Mouse (Mus musculus): ENCODE measurements around the gene Astn2. TPM values are rescaled to one million over a fixed set of nuclear protein-coding genes. Genes with fewer than 3 reads are reported as not detected.
"Not testable (repeated sequence)": the region's sequence is repeated elsewhere in the genome, so short reads cannot be mapped to it uniquely, and the experiment has no call there.

Gene Astn2
- polyA plus RNA-seq, 1 experiment, result 1.1 TPM

DNA sequence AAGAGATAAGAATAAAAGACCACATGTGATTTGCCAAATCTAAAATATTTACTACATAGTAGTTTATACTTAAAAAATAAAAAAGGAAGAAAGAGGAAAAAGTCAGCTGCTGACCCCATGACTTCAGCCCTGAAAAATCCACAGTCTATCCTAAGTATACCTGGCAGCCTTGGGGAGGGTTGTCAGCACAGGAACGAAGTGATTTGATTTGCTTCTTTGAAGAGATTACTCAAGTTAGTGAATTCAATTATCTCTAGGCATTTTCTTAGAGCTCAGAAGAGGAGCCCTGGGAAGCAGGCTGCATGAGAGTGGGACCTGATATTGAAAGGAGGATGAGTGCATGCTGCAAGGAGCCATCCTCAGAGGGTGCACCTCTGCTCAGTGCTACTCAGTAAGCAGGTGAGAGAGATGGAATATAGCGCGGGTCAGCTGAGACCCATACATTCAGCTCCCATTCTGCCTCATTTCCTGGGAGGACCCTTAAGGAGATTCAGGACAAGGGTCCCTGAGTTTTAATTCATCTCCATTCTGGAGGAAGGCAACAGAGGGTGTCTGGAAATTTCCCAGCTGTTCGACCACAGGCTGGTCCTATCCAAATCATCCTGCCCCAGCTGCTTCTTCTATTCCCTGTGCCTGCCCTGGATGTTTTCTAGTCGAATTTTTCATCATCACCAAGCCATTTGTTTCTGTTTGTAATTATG, 646.1 kb downstream of the Astn2 start:
- DNase-seq (ENCODE audit: low read depth), result no peak

DNA sequence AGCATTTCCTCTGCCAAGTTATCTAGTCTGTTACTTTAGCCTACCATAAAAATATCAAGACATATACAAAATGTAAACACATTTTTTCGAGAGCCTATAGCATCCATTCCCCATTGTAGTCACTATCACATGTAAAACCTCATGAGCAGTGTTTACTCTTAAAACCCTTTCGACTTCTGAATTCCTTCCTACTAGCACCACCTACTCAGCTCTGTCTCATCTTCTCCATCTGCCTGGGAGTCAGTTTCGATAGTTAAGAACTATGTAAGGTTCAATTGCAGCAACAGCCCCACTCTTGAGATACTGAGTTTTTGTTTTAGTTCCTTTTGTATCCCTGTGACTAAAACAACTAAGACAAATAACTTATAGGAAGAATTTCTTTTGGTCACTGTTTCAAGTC, 651.5 kb downstream of the Astn2 start:
- no peak for DNase-seq (ENCODE audit: low read depth)

DNA sequence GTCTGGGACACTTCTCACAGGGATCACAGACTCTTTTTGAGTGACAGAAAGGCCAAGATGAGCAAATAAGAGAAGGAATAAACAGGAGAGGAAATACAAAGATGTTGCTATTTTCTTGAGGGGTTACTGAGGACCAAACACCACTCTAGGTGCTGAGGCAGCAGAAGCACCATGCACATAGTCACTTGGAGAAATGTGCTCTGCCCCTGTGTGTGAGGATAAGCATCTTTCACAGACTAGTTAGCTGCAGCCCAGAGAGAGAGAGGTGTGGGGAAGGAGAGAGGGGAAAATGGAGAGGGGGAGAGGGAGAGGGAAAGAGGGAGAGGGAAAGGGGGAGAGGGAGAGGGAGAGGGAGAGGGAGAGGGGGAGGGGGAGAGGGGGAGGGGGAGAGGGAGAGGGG, 659.6 kb downstream of the Astn2 start:
- no peak for DNase-seq (ENCODE audit: low read depth)

DNA sequence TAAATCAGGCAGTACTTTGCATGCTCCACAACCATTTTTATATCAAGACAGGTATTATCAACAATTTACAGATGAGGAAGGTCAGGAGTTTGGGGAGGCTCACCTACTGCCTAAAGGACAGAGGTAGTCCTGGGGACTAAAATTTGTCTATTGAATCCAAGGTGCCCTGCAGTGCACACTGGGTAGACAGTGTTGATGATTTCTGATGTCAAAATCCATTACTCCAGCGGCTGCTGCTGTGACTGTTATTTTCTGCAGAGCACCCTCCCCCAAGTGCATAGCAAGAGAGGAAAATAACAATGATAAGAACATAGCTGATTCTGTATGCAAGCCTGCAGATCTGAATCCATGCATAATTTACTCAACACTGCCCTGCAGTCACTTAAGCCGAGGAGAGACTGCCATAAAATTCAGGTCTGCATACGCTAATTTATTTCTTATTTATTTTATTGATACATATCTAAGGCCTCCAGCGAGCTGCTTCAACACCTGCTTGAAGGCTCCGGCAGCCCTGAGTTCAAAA, 660.3 kb downstream of the Astn2 start:
- DNase-seq (ENCODE audit: low read depth), result no peak

DNA sequence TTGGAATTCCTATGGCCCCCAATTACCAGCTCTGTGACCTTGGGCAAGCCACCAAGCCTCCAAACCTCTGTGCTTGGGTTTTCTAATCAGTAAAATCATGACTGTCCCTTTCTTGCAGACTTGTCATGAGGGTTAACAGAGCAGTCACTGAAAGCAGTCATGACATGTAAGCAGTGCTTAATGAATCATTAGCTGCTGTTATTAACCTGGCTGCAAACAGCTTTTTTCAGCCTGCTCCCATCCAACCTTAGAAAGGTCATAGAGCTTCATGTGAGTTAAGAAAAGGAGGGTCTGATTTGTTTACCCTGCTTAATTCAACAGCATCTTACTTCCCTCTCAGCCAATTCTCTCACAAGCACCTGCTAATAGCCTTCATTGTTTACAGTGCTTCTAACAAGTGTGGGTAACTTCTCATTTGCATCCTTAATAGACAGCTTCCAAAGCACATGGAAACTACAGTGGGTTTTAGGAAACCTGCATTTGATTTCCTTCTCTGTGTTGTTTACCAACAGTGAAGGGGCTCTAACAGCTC, 661.2 kb downstream of the Astn2 start:
- DNase-seq (ENCODE audit: low read depth), result no peak

DNA sequence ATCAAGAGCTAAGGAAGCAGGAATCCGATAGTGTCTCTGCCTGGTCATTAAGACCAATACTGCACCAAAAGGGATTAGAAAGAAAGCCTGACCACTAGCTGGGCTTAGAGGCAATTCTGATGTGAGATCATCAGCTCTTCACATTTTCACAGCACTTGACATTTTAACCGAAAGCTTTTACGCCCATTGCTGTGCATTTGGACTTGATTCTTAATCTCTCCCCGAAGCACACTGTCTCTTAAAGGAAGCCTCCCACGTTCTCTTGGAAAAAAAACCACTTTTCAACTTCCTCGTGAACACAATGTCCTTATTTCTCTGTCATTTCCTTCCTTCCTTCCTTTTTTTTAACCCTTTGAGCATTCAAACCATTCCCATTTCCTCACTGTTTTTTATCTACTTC, 680.0 kb downstream of the Astn2 start:
- DNase-seq (ENCODE audit: low read depth), result no peak

DNA sequence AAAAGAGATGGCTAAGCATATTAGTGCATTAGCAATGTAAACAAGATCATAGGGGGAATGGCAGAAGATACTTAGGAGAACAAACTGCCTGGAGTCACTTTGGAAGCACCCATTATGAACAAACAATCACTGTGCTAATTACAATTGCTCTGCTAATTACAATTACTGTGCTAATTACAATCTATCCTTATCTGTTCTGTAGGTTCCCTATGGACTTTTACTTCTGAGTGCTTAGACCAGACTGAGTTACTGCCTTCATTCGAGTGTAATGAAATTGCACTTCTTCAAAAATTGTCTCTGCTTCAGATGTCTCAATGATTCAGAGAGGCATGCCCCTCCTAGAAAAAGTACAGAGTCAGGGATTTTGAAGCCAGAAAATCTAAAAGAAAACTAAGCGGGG, 684.8 kb downstream of the Astn2 start:
- no peak for DNase-seq (ENCODE audit: low read depth)

DNA sequence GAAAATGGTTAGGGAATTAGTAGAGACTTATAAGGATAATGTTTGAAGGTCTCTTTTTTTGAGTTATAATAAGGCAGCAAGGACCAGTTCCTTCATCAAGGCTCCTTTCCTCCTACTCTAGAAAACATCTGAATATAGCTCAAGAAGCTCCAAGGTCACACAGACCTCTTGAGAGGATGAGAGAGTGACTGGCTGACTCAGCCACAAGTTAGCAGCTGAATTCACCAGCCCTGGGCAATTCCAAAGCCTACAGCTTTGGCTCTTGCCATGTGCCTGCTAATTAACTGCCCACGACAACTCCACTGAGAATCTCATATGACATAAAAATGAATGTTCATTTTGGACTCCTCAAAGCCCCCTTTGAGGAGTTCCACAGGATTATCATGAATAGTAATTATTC, 686.5 kb downstream of the Astn2 start:
- DNase-seq (ENCODE audit: low read depth), result no peak

DNA sequence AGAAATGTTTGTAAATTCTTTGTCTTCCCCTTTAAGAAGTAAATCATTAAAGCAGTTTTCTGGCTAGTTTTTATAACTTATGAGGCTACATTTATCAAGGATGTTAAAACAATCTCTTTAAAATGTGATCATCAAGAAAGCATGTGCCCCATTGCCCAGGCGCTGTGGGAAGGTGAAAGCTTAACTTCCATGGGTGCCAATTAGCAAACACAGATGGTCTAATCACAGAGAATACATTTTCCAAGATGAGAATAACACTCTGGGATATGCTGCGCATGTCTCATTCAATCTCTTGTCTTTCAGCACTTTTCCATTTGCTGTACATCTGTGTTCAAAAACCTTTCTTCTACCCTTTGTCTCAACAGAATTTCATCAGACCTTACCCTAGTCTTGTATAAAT, 688.3 kb downstream of the Astn2 start:
- DNase-seq (ENCODE audit: low read depth), result no peak

DNA sequence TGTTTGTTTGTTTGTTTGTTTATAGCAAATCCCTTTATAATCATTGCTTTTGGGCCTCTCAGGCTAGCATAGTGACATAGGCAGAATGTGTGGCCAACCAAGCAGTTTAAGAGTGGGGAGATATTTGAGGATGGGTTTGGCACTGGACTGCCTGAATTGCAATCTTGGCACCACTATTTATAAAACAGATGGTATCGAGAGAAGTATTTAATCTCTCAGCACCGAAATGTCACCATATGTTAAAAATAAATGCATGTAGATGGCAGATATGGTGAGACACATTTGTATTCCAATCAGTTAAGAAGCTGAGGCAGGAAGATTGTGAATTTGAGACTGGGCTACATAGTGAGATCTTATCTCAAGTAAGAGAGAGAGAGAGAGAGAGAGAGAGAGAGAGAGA, 692.7 kb downstream of the Astn2 start:
- no peak for DNase-seq (ENCODE audit: low read depth)

DNA sequence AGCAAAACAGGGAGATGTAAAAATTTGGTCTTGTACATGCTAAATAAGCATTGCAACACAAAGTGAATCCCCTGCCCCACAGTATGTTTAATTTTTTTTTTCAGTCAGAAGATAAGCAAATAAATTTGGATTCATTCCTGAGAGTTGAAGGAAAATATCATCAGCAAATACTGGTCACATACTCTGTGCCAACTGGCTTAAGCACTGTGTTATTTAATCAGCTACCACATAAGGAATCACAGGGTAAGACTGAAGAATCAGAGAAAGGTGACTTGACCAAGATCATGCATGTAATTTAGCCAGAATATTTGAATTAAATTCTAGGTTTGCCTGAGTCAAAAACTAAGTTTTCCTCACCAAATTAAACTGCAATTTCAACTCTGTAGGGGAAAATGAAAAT, 693.8 kb downstream of the Astn2 start:
- DNase-seq (ENCODE audit: low read depth), result no peak

DNA sequence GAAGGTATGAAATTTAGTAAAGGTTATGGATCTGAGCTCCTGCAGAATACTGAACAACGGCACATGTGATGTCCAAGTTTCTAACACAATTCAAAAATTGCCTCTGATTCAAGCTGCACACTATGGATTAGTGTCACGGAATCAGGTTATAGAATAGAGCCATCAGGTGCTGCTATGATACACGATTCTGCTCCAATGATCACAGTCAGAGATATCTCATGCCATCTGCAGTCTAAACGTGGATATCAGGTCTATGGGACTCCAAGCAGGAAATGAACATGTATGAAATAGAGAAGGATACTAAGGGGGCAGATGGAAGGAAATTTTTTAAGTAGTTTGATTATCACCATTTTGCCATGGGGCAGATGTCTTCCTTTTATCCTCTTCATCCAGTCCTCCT, 702.6 kb downstream of the Astn2 start:
- no peak for DNase-seq (ENCODE audit: low read depth)

DNA sequence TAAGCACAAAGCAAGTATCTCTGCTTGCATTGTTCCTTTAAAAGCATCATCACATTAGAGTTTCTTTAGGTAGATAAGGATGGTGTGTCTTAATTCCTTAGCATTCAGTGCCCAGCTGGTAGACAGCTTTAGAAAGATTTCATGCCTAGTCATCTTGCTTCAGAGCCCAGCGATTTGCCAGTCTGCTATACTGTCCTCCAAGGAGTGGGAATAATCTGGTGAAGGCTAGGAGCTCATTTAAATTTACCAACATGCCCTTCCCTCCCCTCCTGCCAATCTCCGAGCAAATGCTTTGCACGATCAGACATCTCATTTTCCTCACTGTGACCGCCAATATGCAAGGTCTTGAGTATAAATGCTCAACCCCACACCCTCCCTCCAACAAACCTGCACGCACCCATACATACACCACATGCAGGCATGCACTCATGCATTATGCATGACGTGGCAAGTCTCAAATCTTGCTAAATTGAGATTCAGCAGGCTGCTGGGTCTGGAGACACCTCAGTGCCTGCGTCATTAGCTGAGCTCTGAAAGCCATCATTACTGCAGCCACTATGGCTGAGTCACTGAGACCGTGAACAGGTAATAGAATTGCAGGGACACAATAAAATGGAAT, 704.6 kb downstream of the Astn2 start:
- no peak for DNase-seq (ENCODE audit: low read depth)

DNA sequence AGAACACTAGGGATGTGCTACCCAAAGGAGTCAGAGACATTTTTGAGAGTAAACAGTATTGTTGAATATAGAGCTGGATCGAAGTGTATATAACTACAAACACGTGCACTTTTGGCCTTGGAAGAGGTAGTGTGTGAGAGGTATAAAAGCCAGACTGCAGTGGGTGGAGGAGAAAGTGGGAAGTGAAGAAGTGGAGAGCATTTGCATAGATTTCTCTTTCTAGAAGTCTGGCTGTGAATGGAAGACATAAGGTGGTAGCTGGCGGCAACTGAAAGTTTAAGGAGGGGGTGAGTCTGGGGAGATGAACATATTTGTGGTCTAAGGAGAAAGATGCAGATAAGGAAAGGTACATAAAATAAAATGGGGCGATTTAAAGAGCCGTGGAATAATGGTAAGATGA, 709.2 kb downstream of the Astn2 start:
- DNase-seq (ENCODE audit: low read depth), result no peak

DNA sequence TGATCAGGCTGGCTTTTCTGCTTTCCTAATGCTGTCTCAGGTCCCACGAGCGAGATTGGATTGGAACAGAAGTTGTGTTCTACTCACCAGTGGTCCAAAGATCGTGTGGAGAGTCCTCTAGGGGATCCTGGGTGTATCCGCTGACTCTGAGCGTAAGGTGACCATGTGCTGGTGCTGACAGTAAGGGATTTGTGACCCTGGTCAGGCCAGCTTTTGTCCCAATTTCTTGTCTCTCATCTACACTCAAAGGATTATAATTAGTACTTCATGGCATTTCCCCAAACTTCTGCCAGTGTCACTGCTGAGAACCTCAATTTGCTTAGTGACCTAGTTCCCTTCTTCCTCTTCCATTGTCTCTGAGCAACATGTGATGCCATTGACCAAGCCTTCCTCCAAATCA, 710.4 kb downstream of the Astn2 start:
- DNase-seq (ENCODE audit: low read depth), result no peak

DNA sequence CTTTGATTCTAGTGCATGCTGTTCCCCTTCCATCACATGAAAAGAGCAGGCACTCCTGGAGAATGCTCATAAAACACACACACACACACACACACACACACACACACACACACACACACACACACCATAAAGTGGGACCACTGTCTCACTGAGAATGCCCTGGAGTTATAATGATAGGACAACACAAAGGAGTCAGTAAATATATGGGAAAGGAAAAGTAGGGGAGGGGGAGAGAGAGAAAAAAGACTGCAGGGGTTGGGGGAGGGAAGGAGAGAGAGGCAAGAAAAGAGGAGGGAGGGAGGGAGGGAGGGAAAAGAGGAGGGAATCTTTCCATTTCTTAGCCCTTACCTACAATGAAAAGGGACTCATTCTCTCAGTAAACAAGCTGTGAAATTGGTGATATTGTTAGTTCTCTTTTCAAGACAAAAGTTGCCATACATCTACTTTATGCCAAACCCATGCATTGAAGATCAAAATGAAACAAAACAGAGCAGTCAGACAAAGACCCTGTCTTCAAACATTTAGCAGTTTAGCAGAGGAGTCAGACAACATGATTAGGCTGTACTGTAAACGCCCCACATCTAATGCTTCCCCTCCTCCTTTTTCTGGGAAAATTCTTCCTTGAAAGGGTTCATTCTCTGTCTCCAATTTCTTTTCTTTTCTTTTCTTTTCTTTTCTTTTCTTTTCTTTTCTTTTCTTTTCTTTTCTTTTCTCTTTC, 717.2 kb downstream of the Astn2 start:
- DNase-seq (ENCODE audit: low read depth), result no peak

DNA sequence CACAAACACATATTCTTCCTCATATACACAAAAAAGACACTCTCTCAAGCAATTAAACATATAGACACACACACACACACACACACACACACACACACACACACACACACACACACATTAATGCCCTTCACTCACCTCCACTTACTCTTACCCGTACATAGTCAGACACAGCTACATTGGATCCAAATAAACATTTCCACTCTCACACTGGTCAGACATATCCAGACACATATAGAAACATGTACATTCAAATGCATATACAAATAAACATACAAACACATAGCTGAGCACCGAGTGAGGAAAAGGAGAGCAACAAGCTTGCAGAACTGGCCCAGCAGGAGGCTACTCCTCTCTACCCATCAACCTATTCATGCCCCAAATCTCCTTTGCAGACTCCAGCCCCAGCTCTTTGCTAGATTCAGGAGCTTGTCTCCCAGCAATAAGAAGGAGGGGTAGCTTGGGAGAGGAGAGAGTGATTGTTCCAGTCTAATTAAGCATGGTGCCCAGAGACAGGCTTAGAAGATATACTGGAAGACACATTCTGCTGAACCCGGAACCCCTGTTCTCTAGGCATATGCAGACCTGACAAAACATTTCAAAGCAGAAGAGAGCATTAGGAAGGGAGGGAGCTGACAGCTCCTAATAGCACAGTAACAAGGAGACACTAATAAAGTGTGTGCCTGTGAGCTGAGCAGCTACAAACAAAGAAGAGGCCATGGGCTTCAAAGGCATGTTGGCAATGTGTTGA, 718.0 kb downstream of the Astn2 start:
- no peak for DNase-seq (ENCODE audit: low read depth)

DNA sequence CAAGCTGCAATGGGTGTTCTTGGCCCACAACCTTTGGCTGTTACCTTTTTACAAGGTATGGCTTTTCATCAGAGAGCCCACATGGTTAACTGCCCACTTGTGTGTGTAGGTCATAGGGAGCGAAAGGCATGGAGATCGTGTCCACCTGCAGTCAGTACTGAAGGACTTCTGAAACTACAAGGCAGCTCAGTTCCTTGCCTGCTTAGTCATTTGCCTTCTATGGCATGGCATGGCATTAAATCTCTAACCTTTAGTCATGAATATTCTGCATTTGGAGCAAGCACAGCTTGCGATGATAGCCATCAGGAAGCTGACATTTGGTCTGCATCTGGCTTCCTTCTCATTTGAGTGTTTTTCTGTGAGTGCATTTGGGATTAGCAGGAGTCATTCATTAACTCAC, 720.0 kb downstream of the Astn2 start:
- DNase-seq (ENCODE audit: low read depth), result no peak

DNA sequence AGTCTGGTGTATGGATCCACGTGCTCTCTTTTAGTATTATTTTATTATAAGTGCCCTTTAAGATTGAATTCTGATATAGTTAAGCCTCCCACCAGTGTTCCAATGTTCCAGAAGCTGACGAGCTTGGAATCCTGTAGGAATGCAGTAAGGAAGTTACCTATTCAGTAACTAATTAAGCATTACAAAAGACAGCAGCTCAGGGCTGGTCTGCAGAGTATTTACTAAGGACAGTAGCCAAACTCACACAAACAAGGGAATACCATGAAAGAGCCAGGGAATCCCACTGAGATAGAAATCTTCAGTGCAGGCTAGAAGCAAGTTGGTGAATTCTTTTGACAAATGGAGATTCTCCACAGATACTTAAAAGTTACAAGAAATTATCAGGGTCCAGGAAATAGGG, 724.6 kb downstream of the Astn2 start:
- DNase-seq (ENCODE audit: low read depth), result not testable (repeated sequence)

DNA sequence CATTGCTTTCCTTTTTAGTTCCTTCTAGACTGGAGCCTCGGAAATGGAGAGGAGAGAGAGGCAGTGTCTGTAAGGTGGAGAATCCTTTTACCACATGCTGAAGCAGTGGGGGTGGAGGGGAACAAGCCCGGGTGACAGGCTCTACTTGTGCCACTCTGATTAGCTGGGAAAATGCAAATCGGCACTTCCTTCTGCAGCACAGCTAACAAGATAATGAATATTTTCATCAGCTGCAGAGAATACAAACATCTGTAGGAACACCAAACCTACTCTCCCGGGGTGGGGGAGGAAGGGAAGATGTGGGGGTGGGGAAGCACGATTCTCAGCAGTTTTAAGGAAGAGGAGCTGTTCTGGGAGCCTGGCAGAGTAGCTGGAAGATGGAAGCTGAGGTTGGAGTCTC, 725.5 kb downstream of the Astn2 start:
- DNase-seq (ENCODE audit: low read depth), result no peak

DNA sequence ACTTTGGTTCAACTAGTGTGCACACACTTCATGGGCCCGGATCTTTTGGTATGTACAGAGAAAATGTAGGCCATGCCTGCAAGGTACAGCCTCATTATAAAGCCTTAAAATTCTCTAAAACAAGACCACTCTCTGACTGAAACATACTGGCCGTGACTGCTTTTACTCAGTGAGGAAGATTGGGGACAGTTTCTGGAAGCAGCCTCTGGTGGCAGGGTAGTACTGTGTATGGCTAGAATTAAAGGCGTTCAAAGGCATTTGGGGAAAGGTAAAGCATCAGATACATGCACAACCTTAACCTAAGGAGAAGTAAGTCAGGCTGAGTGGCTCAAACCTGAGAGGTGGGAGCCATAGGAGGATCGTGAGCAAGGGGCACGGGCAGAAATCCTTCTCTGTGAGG, 725.9 kb downstream of the Astn2 start:
- no peak for DNase-seq (ENCODE audit: low read depth)

Data from gonadal fat pad, adult 2 months (tissue).